Mouse (Mus musculus) heart, postnatal 0 days (tissue): ENCODE data around the gene Klk12.

Source experiments
- CTCF ChIP-seq: IDR thresholded peaks from 2 replicates; pipeline ENCODE4 v1.5.1; 2016; ENCODE audit warnings: antibody characterized with exemption, control low read depth, low read depth
- EP300 ChIP-seq: IDR thresholded peaks from 2 replicates; pipeline ENCODE4 v1.6.1; 2016; ENCODE audit warnings: antibody characterized with exemption, low read depth

- TF ChIP-seq EP300: no peak
- no peak for TF ChIP-seq CTCF
Measured at GRCm38 (mm10) chr7:43777423-43777822, 8.7 kb downstream of the Klk12 start.
